Mouse (Mus musculus) spleen, adult 2 months (tissue): ENCODE results near the gene Pard6a. TPM values are rescaled to one million over a fixed set of nuclear protein-coding genes. Genes with fewer than 3 reads are reported as not detected.
A peak's percentile ranks its signal among the peaks of the same experiment; 100 is the strongest.

ENCODE experiments used
- DNase-seq, 2 experiments: peaks; one replicate each; pipeline versions ENCODE4 v3.0.0 to v3.0.0-alpha.2; 2012 to 2021; ENCODE audit warnings: low spot score in 2 of 2, low read depth in 1 of 2
- H3K27ac ChIP-seq: fragments of 200-500 bp; 2 replicates; pipeline ENCODE4 v1.5.1; 2012; ENCODE audit warnings: low read length, inconsistent platforms; ENCODE audit not compliant: insufficient read depth
- H3K27me3 ChIP-seq: fragments of 200-500 bp; 2 replicates; pipeline ENCODE4 v1.6.1; 2012; ENCODE audit warnings: mild to moderate bottlenecking, moderate library complexity, low read length, inconsistent platforms; ENCODE audit not compliant: control insufficient read depth, insufficient read depth
- H3K36me3 ChIP-seq: fragments of 200-500 bp; 2 replicates; pipeline ENCODE4 v1.6.1; 2012; ENCODE audit warnings: mild to moderate bottlenecking, low read length, inconsistent platforms; ENCODE audit not compliant: control insufficient read depth, insufficient read depth
- H3K4me1 ChIP-seq: fragments of 200-500 bp; 2 replicates; pipeline ENCODE4 v1.6.1; 2011; ENCODE audit warnings: inconsistent platforms; ENCODE audit not compliant: control insufficient read depth, insufficient read depth, insufficient read length
- H3K4me3 ChIP-seq: fragments of 200-500 bp; 2 replicates; pipeline ENCODE4 v1.5.1; 2011; ENCODE audit warnings: mild to moderate bottlenecking, inconsistent platforms; ENCODE audit not compliant: insufficient read depth, insufficient read length; ENCODE audit errors: extremely low read depth
- CTCF ChIP-seq: fragments of 200-500 bp; IDR thresholded peaks from 2 replicates; pipeline ENCODE4 v1.5.1; 2011; ENCODE audit warnings: mild to moderate bottlenecking, inconsistent platforms; ENCODE audit not compliant: insufficient read depth, insufficient read length, insufficient replicate concordance; ENCODE audit errors: extremely low read depth
- POLR2A ChIP-seq: fragments of 200-500 bp; IDR thresholded peaks from 2 replicates; pipeline ENCODE4 v1.6.1; 2011; ENCODE audit warnings: low read depth, low read length, inconsistent platforms
- WGBS: fragments of 180-500 bp; shearing (Covaris S2); methylation state at CpG from one replicate; pipeline ENCODE4 v1.1.7; 2018; 5-methylcytosine and 5-hydroxymethylcytosine counted together
- polyA plus RNA-seq: library from polyadenylated mRNA; depleted of rRNA; stranded (reverse); fragments of >200 nt; gene quantifications from 2 replicates; pipeline ENCODE4 v1.2.3, GENCODE M21; 2012

Gene Pard6a
- polyA plus RNA-seq, 1 experiment: 8.7 TPM

GRCm38 (mm10) chr8:105686551-105686950 lies 14.4 kb upstream of the Pard6a start:
- Histone ChIP-seq H3K27me3 (no peaks in the 10 kb centered on the region), H3K36me3 (peaks cover 17% of the 10 kb centered on the region; the same call in 1 of the 2 replicates), H3K4me3 (peak overlapping the region; percentile 63; the same call in 1 of the 2 replicates), H3K27ac (peak overlapping the region; percentile 93), H3K4me1 (no peaks in the 10 kb centered on the region; the same call in 1 of the 2 replicates)
- WGBS: 13% methylated on average over 6 of the region's 6 CpGs
- DNase-seq: no peak
- TF ChIP-seq CTCF (no peak), POLR2A (no peak)

GRCm38 (mm10) chr8:105687512-105687911 lies 13.4 kb upstream of the Pard6a start:
- Histone ChIP-seq H3K4me3 (no peak overlapping the region), H3K36me3 (peaks cover 20% of the 10 kb centered on the region), H3K27me3 (no peaks in the 10 kb centered on the region), H3K27ac (no peak overlapping the region), H3K4me1 (no peaks in the 10 kb centered on the region; the same call in 1 of the 2 replicates)
- TF ChIP-seq POLR2A (no peak), CTCF (no peak)
- DNase-seq: no peak
- WGBS: 86% methylated on average over 8 of the region's 8 CpGs

- Histone ChIP-seq H3K27ac (no peak overlapping the region), H3K36me3 (peaks cover 25% of the 10 kb centered on the region), H3K4me3 (no peak overlapping the region), H3K4me1 (no peaks in the 10 kb centered on the region; the same call in 1 of the 2 replicates), H3K27me3 (no peaks in the 10 kb centered on the region)
- TF ChIP-seq POLR2A: no peak
- TF ChIP-seq CTCF: no peak
- no peak for DNase-seq
- WGBS: 82% methylated on average over 14 of the region's 14 CpGs
These were observed 12.7 kb upstream of the Pard6a start for GRCm38 (mm10) chr8:105688242-105688752.

- Histone ChIP-seq H3K27me3 (no peaks in the 10 kb centered on the region), H3K4me3 (no peak overlapping the region), H3K27ac (no peak overlapping the region), H3K36me3 (peaks cover 32% of the 10 kb centered on the region), H3K4me1 (no peaks in the 10 kb centered on the region; the same call in 1 of the 2 replicates)
- no peak for TF ChIP-seq POLR2A
- no peak for TF ChIP-seq CTCF
- WGBS: 95% methylated on average over 35 of the region's 35 CpGs
- DNase-seq: no peak
These were observed 11.5 kb upstream of the Pard6a start for GRCm38 (mm10) chr8:105689256-105689982.

GRCm38 (mm10) chr8:105689983-105690360 lies 11.0 kb upstream of the Pard6a start:
- 94% methylated on average over 9 of the region's 9 CpGs for WGBS
- Histone ChIP-seq H3K4me1 (no peaks in the 10 kb centered on the region; the same call in 1 of the 2 replicates), H3K4me3 (no peak overlapping the region), H3K27me3 (no peaks in the 10 kb centered on the region), H3K36me3 (peaks cover 33% of the 10 kb centered on the region), H3K27ac (no peak overlapping the region)
- TF ChIP-seq POLR2A (no peak), CTCF (no peak)
- no peak for DNase-seq

GRCm38 (mm10) chr8:105690978-105691377 lies 10.0 kb upstream of the Pard6a start:
- no peak for TF ChIP-seq POLR2A
- no peak for TF ChIP-seq CTCF
- Histone ChIP-seq H3K27me3 (no peaks in the 10 kb centered on the region), H3K4me1 (no peaks in the 10 kb centered on the region; the same call in 1 of the 2 replicates), H3K36me3 (peaks cover 38% of the 10 kb centered on the region), H3K27ac (no peak overlapping the region), H3K4me3 (no peak overlapping the region)
- no peak for DNase-seq
- WGBS: 89% methylated on average over 14 of the region's 14 CpGs
